8 mouse cellular contexts compared by ENCODE assay signal in the genomic region with DNA sequence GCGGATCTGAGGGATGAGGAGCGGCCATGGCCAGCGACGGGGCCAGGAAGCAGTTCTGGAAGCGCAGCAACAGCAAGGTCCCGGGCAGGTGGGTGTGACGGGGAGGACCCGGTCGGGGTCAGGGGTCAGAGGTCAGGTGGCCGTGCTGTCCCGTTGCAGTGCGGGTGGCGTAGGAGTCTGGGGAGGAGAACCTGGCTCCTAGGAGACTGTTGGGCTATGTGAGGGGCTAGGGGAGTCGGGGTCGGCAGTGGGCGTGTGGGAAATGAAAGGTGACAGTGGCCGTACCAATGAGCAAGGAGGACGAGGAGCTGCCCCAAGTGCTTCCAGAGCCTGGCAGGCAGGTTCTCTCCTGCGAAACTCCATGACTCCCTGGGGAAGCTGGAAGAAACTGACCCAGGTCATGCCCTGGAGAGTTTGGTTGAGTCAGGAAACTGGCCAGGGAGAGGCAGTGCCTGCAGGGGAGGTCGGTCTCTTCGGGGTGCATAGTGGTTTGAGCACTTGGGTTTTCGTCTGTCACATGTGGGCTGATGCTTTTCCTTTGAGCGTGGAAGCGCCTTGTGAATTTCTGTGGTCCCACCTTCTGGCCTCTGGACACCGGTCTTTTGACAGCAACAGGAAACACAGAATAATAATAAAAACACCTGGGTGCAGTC. TPM values are rescaled to one million over a fixed set of nuclear protein-coding genes. Genes with fewer than 3 reads are reported as not detected.
DNase-seq lines count a peak whose midpoint lies in the region; ATAC-seq lines count a peak whose summit lies in the region.

No protein-coding gene starts in this region.

- 0 out of 2 replicates have a peak, but pooled peaks cover 4% of the 10 kb centered on the region for H3K36me3 ChIP-seq in heart, embryonic 14.5 days (ENCODE audit: control insufficient read depth, insufficient read depth, low read length)
- H3K36me3 ChIP-seq in hindbrain, embryonic 10.5 days, result no peaks in the 10 kb centered on the region; the same call in 1 of the 2 replicates
- H3K36me3 ChIP-seq in midbrain, embryonic 10.5 days, result peaks cover 4% of the 10 kb centered on the region; the same call in 1 of the 2 replicates

- peaks cover 6 to 20% of the 10 kb centered on the region in 2 experiments for H3K4me1 ChIP-seq in heart, embryonic 14.5 days (ENCODE audit: control insufficient read depth in 2 of 2, insufficient read depth in 2 of 2, low read length in 2 of 2)
- H3K4me1 ChIP-seq in hindbrain, embryonic 10.5 days (replicated peaks), result peaks cover 33% of the 10 kb centered on the region
- peaks cover 27% of the 10 kb centered on the region for H3K4me1 ChIP-seq in midbrain, embryonic 10.5 days

- peak overlapping the region; percentile 99 for H3K4me2 ChIP-seq in heart, embryonic 14.5 days (ENCODE audit: low read length)

- no peak for DNase-seq in heart, adult 9 months (ENCODE audit: low spot score in 2 of 2)
- peak; percentile 51 for DNase-seq in NIH3T3 (ENCODE audit: low read depth)
- DNase-seq in hindbrain, embryonic 10.5 days (ENCODE audit: low spot score), result no peak
- no peak for DNase-seq in midbrain, embryonic 10.5 days (ENCODE audit: low spot score)
- DNase-seq in spleen, adult 18-20 months, result no peak
- no peak for DNase-seq in adrenal gland, postnatal 10 days
- DNase-seq in ovary, postnatal 36 days (ENCODE audit: low spot score), result no peak

- peak overlapping the region; percentile 84 for H3K9ac ChIP-seq in heart, embryonic 14.5 days (ENCODE audit: low read length)

- peak overlapping the region in 1 of 2 experiments; percentile 92; a peak in 2 of 4 replicates for H3K27ac ChIP-seq in heart, embryonic 14.5 days (replicated peaks in 1 of 2; ENCODE audit: control insufficient read depth in 1 of 2, insufficient read depth in 1 of 2, low read depth in 2 of 2, low read length in 2 of 2)
- H3K27ac ChIP-seq in hindbrain, embryonic 10.5 days, result peak overlapping the region; percentile 92
- peak overlapping the region; percentile 92 for H3K27ac ChIP-seq in midbrain, embryonic 10.5 days (replicated peaks)

- peak overlapping the region; percentile 79 to 91 for H3K4me3 ChIP-seq in heart, embryonic 14.5 days (ENCODE audit: control insufficient read depth in 1 of 2, insufficient read depth in 1 of 2, low read depth in 1 of 2, low read length in 2 of 2)
- H3K4me3 ChIP-seq in hindbrain, embryonic 10.5 days, result peak overlapping the region; percentile 93
- peak overlapping the region; percentile 97 for H3K4me3 ChIP-seq in midbrain, embryonic 10.5 days

- H3K9me3 ChIP-seq in heart, embryonic 14.5 days (ENCODE audit: control insufficient read depth, low read length), result no peaks in the 10 kb centered on the region
- H3K9me3 ChIP-seq in hindbrain, embryonic 10.5 days, result no peaks in the 10 kb centered on the region
- H3K9me3 ChIP-seq in midbrain, embryonic 10.5 days (replicated peaks), result no peaks in the 10 kb centered on the region

- H3K27me3 ChIP-seq in heart, embryonic 14.5 days (ENCODE audit: control insufficient read depth, insufficient read depth, low read length), result no peaks in the 10 kb centered on the region
- no peaks in the 10 kb centered on the region for H3K27me3 ChIP-seq in hindbrain, embryonic 10.5 days (ENCODE audit: insufficient read depth, poor library complexity, severe bottlenecking)
- H3K27me3 ChIP-seq in midbrain, embryonic 10.5 days (ENCODE audit: low read depth, poor library complexity, severe bottlenecking), result no peaks in the 10 kb centered on the region

- WGBS in heart, embryonic 14.5 days, result 13% methylated on average over 25 of the region's 25 CpGs
- 14% methylated on average over 25 of the region's 25 CpGs for WGBS in hindbrain, embryonic 10.5 days
- 16% methylated on average over 25 of the region's 25 CpGs for WGBS in midbrain, embryonic 10.5 days

- ATAC-seq in heart, embryonic 14.5 days (ENCODE audit: insufficient number of reproducible peaks, insufficient read depth, low FRiP score, low read depth), result no peak

RNA-seq across cellular contexts. Expression of gene Tbc1d22a, which starts 0.4 kb away (rescaled TPM):
- 8.6 and 9.1 TPM in 2 replicates for polyA plus RNA-seq in heart, embryonic 14.5 days (2014; fragmentation: Nextera tagmentation; extraction: Ambion mirVana)
- 13.4 and 13.5 TPM in 2 replicates for polyA plus RNA-seq in hindbrain, embryonic 10.5 days (2016; fragmentation: Nextera tagmentation; extraction: Ambion mirVana)
- polyA plus RNA-seq in midbrain, embryonic 10.5 days (2016; fragmentation: Nextera tagmentation; extraction: Ambion mirVana), result 10.8 and 12.5 TPM in 2 replicates
- 10 to 100 TPM; 26.2 to 31.6 TPM for total RNA-seq in adrenal gland, postnatal 10 days (2021)

RNA-seq across cellular contexts. Expression of gene Cerk, which starts 28.7 kb away (rescaled TPM):
- 15.4 and 16.1 TPM in 2 replicates for polyA plus RNA-seq in heart, embryonic 14.5 days (2014; fragmentation: Nextera tagmentation; extraction: Ambion mirVana)
- polyA plus RNA-seq in hindbrain, embryonic 10.5 days (2016; fragmentation: Nextera tagmentation; extraction: Ambion mirVana), result 12.8 and 15.9 TPM in 2 replicates
- 13.3 and 16.8 TPM in 2 replicates for polyA plus RNA-seq in midbrain, embryonic 10.5 days (2016; fragmentation: Nextera tagmentation; extraction: Ambion mirVana)
- total RNA-seq in adrenal gland, postnatal 10 days (2021), result 10 to 100 TPM; 21.1 to 26.4 TPM
